Mouse (Mus musculus) testis, adult 2 months (tissue): ENCODE measurements around the gene Gm28557. TPM values are rescaled to one million over a fixed set of nuclear protein-coding genes. Genes with fewer than 3 reads are reported as not detected.

ENCODE experiments used
- H3K27ac ChIP-seq: fragments of 200-500 bp; 2 replicates; pipeline ENCODE4 v1.5.1; 2012; ENCODE audit warnings: low read depth, low read length; ENCODE audit not compliant: control insufficient read depth, insufficient read depth
- H3K27me3 ChIP-seq: fragments of 200-500 bp; 2 replicates; pipeline ENCODE4 v1.6.1; 2012; ENCODE audit warnings: mild to moderate bottlenecking, low read length, moderate library complexity; ENCODE audit not compliant: control insufficient read depth, insufficient read depth
- H3K36me3 ChIP-seq: fragments of 200-500 bp; 2 replicates; pipeline ENCODE4 v1.6.1; 2012; ENCODE audit warnings: mild to moderate bottlenecking, low read length; ENCODE audit not compliant: control insufficient read depth, insufficient read depth
- H3K4me1 ChIP-seq: fragments of 200-500 bp; 2 replicates; pipeline ENCODE4 v1.6.1; 2012; ENCODE audit warnings: low read length; ENCODE audit not compliant: control insufficient read depth, insufficient read depth
- H3K4me3 ChIP-seq: fragments of 200-500 bp; 2 replicates; pipeline ENCODE4 v1.5.1; 2012; ENCODE audit warnings: low read depth, mild to moderate bottlenecking, low read length, moderate library complexity, mixed read lengths; ENCODE audit not compliant: control insufficient read depth
- CTCF ChIP-seq: fragments of 200-500 bp; IDR thresholded peaks from 2 replicates; pipeline ENCODE4 v1.5.1; 2012; ENCODE audit warnings: low read depth, mild to moderate bottlenecking, inconsistent platforms, low read length, moderate library complexity; ENCODE audit not compliant: control insufficient read depth, insufficient read depth, insufficient replicate concordance
- POLR2A ChIP-seq: fragments of 200-500 bp; IDR thresholded peaks from 2 replicates; pipeline ENCODE4 v1.6.1; 2012; ENCODE audit warnings: low read depth, mild to moderate bottlenecking, inconsistent platforms, low read length, moderate library complexity; ENCODE audit not compliant: control insufficient read depth
- polyA plus RNA-seq: library from polyadenylated mRNA; depleted of rRNA; stranded (reverse); fragments of >200 nt; gene quantifications from 2 replicates; pipeline ENCODE4 v1.2.3, GENCODE M21; 2012; rRNA removed

Gene Gm28557
- polyA plus RNA-seq, 1 experiment, result 0.72 TPM

DNA sequence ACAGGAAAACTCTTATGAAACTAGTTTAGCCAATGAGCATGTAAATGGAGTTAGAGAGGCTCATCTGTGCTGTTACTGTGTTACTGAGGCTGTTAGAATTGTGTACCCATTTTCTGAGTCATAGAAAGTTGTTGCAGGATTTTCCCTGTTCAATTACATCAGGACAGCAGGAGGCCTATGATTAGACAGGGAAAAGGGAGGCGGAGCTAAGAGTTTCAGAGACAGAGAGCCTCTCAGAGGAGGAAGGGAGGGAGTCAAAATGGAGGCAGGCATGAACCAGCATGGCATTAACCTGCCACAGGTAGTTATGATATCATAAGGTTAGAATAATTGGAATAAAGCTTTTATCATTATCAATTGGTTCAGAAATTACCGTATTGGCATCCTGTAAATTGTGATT is 35.6 kb downstream of the Gm28557 start:
- Histone ChIP-seq H3K4me3 (no peak overlapping the region), H3K4me1 (no peaks in the 10 kb centered on the region), H3K27me3 (no peaks in the 10 kb centered on the region), H3K36me3 (no peaks in the 10 kb centered on the region), H3K27ac (no peak overlapping the region)
- TF ChIP-seq CTCF, result no peak
- TF ChIP-seq POLR2A, result no peak

DNA sequence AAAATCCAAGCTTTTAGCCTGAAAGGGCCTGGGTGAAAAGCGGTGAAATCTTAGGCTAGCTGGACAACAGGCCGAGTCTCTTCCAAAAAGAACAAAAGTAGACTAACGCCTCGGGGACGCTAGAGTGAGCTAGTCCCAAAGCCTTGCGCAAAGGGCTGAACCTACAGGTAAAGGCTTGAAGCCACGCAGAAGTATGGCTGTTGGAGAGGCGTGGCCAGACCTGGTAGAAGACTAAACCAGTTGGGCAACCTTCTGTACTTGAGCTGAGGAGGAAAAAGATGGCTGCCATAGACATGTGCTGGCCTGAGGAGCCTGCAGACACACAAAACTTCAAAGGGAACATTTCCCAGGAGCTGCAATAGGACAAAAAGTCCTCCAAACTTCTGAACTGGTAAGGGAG is 43.0 kb downstream of the Gm28557 start:
- Histone ChIP-seq H3K27ac (no peak overlapping the region), H3K27me3 (no peaks in the 10 kb centered on the region), H3K4me1 (peaks cover 2% of the 10 kb centered on the region; the same call in 1 of the 2 replicates), H3K4me3 (peak overlapping the region; percentile 79), H3K36me3 (no peaks in the 10 kb centered on the region)
- TF ChIP-seq CTCF (no peak), POLR2A (no peak)

DNA sequence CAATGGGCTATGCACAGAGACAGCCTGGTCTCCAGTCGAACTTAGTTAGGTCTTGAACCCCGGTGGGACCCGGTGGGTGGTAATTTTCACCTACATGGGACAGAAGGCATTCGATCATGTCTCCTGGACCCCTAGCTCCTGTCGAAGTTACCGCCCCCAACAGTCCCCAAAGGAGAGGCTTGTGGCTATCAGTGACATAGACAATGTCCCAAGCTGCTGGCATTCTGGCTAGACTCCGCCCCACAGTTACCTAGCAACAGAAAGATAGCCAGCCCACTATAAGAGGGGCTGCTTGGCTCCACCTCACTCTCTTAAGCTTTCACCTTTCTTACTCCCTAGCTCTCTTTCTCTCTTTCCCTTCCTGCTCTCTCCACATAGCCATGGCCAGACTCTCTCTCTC is 46.0 kb downstream of the Gm28557 start:
- H3K4me3 ChIP-seq, result peak overlapping the region; percentile 71
- H3K36me3 ChIP-seq, result no peaks in the 10 kb centered on the region
- H3K27me3 ChIP-seq, result no peaks in the 10 kb centered on the region
- H3K27ac ChIP-seq, result peak overlapping the region; percentile 85; the same call in 1 of the 2 replicates
- no peak for TF ChIP-seq CTCF
- TF ChIP-seq POLR2A, result peak; percentile 57; the same call in 1 of the 2 replicates
- H3K4me1 ChIP-seq, result peaks cover 2% of the 10 kb centered on the region; the same call in 1 of the 2 replicates

DNA sequence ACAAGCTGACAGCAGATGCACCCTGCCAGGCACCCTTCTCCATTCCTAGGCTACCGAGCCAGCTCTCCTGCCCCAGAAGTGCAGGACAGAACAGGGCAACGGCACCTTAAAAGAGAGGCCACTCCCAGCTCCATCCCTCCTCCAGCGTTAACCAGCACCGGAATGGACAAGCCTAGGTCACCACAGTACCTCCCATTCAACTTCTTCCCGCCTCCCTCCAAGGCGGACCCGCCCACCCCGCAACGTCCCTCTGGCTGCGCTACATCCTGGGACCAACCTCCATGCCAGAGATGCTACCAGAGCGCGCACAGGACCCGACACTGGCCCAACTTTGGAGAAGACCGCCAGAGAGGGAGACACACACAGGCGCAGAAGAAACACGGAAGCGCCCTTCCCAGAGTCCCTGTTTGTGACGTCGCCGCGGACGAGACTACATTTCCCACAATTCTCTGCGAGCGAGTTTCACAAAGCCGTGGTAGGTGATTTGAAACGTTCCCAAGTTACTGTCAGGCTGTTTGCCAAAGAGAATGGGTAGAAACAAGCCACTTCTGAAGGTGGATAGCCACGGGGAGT is 47.5 kb downstream of the Gm28557 start, which contains the start of gene Zfp712:
Gene Zfp712, minus strand, starts transcription at position 385 of the 573 bp plus-strand sequence.
- no peaks in the 10 kb centered on the region for H3K36me3 ChIP-seq
- H3K4me1 ChIP-seq, result peaks cover 2% of the 10 kb centered on the region; the same call in 1 of the 2 replicates
- H3K4me3 ChIP-seq, result peak within 1 kb of the TSS; percentile 83
- no peaks in the 10 kb centered on the region for H3K27me3 ChIP-seq
- TF ChIP-seq POLR2A (peak; percentile 53; the same call in 1 of the 2 replicates), CTCF (no peak)
- peak within 1 kb of the TSS; percentile 45 for H3K27ac ChIP-seq

DNA sequence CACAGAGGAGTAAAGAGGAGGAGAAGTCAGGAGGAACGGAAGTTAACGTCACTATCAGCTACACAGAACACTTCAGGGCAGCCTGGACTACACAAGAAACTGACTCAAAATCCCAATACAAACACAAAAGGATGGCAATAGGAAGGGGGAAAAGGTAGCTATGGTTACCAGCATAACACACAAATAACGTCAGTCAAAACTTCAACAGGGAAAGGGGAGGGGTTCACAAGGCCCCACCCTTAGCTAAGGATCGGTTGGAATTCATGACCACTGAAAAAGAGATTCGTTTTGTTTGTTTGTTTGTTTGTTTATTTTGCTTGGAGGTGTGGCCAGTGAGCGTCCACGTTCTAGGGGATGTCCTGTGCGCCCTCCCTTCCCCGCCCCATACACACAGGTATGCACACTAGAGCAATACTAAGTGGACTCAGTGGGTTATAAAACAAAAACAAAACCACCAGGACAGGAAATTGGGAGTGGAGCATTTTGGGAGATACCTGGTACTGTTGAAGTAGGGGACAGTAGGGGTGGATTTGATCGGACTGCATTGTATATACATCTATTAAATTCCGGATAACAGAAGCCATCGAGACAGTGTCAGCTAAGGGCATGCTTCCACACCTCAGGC is 48.1 kb downstream of the Gm28557 start:
- TF ChIP-seq CTCF, result no peak
- TF ChIP-seq POLR2A, result no peak
- Histone ChIP-seq H3K27ac (peak overlapping the region; percentile 45), H3K27me3 (no peaks in the 10 kb centered on the region), H3K4me3 (peak overlapping the region; percentile 83), H3K36me3 (no peaks in the 10 kb centered on the region), H3K4me1 (peaks cover 2% of the 10 kb centered on the region; the same call in 1 of the 2 replicates)

Other genes starting within 250 kb of the Gm28557 start
- 0.16 and 0.22 TPM in 2 replicates for gene Gm10767, start 203.7 kb downstream of the Gm28557 start, polyA plus RNA-seq
- gene Zfp712, start 47.4 kb downstream of the Gm28557 start, polyA plus RNA-seq, result 0.65 and 1.2 TPM in 2 replicates
- gene Zfp708, start 10.6 kb downstream of the Gm28557 start, polyA plus RNA-seq, result 0.05 and 0.16 TPM in 2 replicates
- 0.06 and 0.11 TPM in 2 replicates for gene Rslcan18, start 7.7 kb upstream of the Gm28557 start, polyA plus RNA-seq
- 3.3 and 3.9 TPM in 2 replicates for gene Zfp759, start 13.1 kb upstream of the Gm28557 start, polyA plus RNA-seq
- 0.37 and 0.77 TPM in 2 replicates for gene Rsl1, start 64.6 kb upstream of the Gm28557 start, polyA plus RNA-seq
- 0.12 and 0.17 TPM in 2 replicates for gene Zfp455, start 85.9 kb upstream of the Gm28557 start, polyA plus RNA-seq
- 1.3 and 1.5 TPM in 2 replicates for gene Zfp458, start 169.9 kb upstream of the Gm28557 start, polyA plus RNA-seq
- 1.2 and 1.5 TPM in 2 replicates for gene Zfp457, start 197.9 kb upstream of the Gm28557 start, polyA plus RNA-seq
- 0.47 and 0.52 TPM in 2 replicates for gene Zfp595, start 224.0 kb upstream of the Gm28557 start, polyA plus RNA-seq